18 mouse cellular contexts compared by ENCODE assay signal in genomic region chr12:69192637-69193036, GRCm38 (mm10). TPM values are rescaled to one million over a fixed set of nuclear protein-coding genes. Genes with fewer than 3 reads are reported as not detected.
"Had no signal": no experiment of that assay in that cellular context is flagged by ENCODE, and none has a peak within 500 bp of the region (broad histone marks: within the 10 kb centered on the region; RNA-seq: fewer than 3 reads in every experiment).

No protein-coding gene starts in this region.

- H3K4me1 ChIP-seq: stomach, embryonic 15.5 days had no signal

- DNase-seq: retina, postnatal 1 day; right cerebral cortex, adult 18-20 months; right cerebral cortex, postnatal 14 days; right cerebral cortex, postnatal 25 days; right cerebral cortex, postnatal 4 days; spleen, adult 18-20 months; thymus, adult 18-20 months; thymus, adult 2 months; thymus, postnatal 14 days; thymus, postnatal 25 days; thymus, postnatal 36 days; thymus, postnatal 4 days had no signal

- H3K27ac ChIP-seq: neural tube, embryonic 13.5 days; neural tube, embryonic 15.5 days; stomach, embryonic 15.5 days; stomach, postnatal 0 days had no signal

- H3K9me3 ChIP-seq: neural tube, embryonic 13.5 days; neural tube, embryonic 15.5 days; stomach, embryonic 15.5 days had no signal

- H3K4me3 ChIP-seq: neural tube, embryonic 13.5 days; neural tube, embryonic 15.5 days; stomach, embryonic 15.5 days had no signal

- H3K27me3 ChIP-seq: neural tube, embryonic 13.5 days; neural tube, embryonic 15.5 days; stomach, embryonic 15.5 days had no signal

RNA-seq across cellular contexts. Expression of gene Gm49383, which starts 4.3 kb away (rescaled TPM):
- polyA plus RNA-seq: testis, adult 2 months had no signal

RNA-seq across cellular contexts. Expression of gene Gm49384, which starts 11.4 kb away (rescaled TPM):
- polyA plus RNA-seq: small intestine, adult 2 months had no signal
